Mouse (Mus musculus): ENCODE measurements around the gene Cxcl12. TPM values are rescaled to one million over a fixed set of nuclear protein-coding genes. Genes with fewer than 3 reads are reported as not detected.

Gene Cxcl12
- total and polyA plus RNA-seq, 3 experiments: 0.11 TPM; not detected in 2

- ATAC-seq (ENCODE audit: extremely low read depth, insufficient number of reproducible peaks, low FRiP score, poor library complexity, severe bottlenecking): no peak
- Histone ChIP-seq H3K4me3 (ENCODE audit: low read depth, low read length) (no peak overlapping the region), H3K4me1 (ENCODE audit: insufficient read depth, low read depth, low read length) (no peaks in the 10 kb centered on the region), H3K27me3 (ENCODE audit: insufficient read depth, low read length) (no peaks in the 10 kb centered on the region), H3K36me3 (replicated peaks) (no peaks in the 10 kb centered on the region), H3K9me3 (replicated peaks) (peaks cover 51% of the 10 kb centered on the region)
- no peak for DNase-seq (ENCODE audit: low spot score)
- no peak for TF ChIP-seq CTCF (IDR thresholded peaks at IDR 0.05; ENCODE audit: low read depth, low read length)
- no peak for TF ChIP-seq GATA1 (IDR thresholded peaks at IDR 0.05; ENCODE audit: borderline replicate concordance, low read length)
- no peak for TF ChIP-seq TAL1 (conservative IDR thresholded peaks at IDR 0.05; ENCODE audit: low read depth, low read length)
These were observed 17.0 kb downstream of the Cxcl12 start for GRCm38 (mm10) chr6:117185381-117185780.

DNA sequence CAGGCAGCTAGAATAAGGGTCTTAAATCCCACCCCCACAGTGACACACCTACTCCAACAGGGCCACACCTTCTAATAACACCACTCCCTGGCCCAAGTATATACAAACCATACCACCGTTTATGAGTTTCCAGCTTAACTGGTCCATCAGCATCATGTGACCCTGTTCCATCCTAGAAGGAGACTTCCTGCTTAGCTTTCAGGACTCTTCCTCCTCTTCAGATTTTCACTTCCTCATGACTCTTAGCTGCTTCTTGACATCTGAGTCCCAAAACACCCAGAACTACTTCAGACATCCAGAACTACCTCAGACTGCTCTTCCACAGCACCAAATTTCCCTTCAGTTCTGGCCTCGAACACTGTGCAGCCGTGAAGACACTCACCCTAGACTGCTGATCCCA lies 22.1 kb downstream of the Cxcl12 start:
- Histone ChIP-seq H3K4me3 (ENCODE audit: low read depth, low read length) (no peak overlapping the region), H3K36me3 (replicated peaks) (no peaks in the 10 kb centered on the region), H3K4me1 (ENCODE audit: insufficient read depth, low read depth, low read length) (no peaks in the 10 kb centered on the region), H3K27me3 (ENCODE audit: insufficient read depth, low read length) (no peaks in the 10 kb centered on the region), H3K9me3 (replicated peaks) (peaks cover 57% of the 10 kb centered on the region)
- DNase-seq (ENCODE audit: low spot score) (no peak), ATAC-seq (ENCODE audit: extremely low read depth, insufficient number of reproducible peaks, low FRiP score, poor library complexity, severe bottlenecking) (no peak)
- TF ChIP-seq TAL1 (conservative IDR thresholded peaks at IDR 0.05; ENCODE audit: low read depth, low read length) (no peak), GATA2 (IDR thresholded peaks at IDR 0.05; ENCODE audit: borderline replicate concordance, low read depth, low read length) (no peak), CTCF (IDR thresholded peaks at IDR 0.05; ENCODE audit: low read depth, low read length) (no peak), POLR2AphosphoS5 (IDR thresholded peaks at IDR 0.05; ENCODE audit: insufficient replicate concordance, low read depth, low read length) (no peak), GATA1 (IDR thresholded peaks at IDR 0.05; ENCODE audit: borderline replicate concordance, low read length) (no peak)

GRCm38 (mm10) chr6:117191741-117192140 lies 23.4 kb downstream of the Cxcl12 start:
- no peaks in the 10 kb centered on the region for H3K4me1 ChIP-seq (ENCODE audit: insufficient read depth, low read depth, low read length)
- peaks cover 57% of the 10 kb centered on the region for H3K9me3 ChIP-seq (replicated peaks)
- DNase-seq (ENCODE audit: low spot score) (no peak), ATAC-seq (ENCODE audit: extremely low read depth, insufficient number of reproducible peaks, low FRiP score, poor library complexity, severe bottlenecking) (no peak)
- no peaks in the 10 kb centered on the region for H3K36me3 ChIP-seq (replicated peaks)
- H3K27me3 ChIP-seq (ENCODE audit: insufficient read depth, low read length): no peaks in the 10 kb centered on the region
- TF ChIP-seq POLR2AphosphoS5 (IDR thresholded peaks at IDR 0.05; ENCODE audit: insufficient replicate concordance, low read depth, low read length) (no peak), GATA2 (IDR thresholded peaks at IDR 0.05; ENCODE audit: borderline replicate concordance, low read depth, low read length) (no peak), CTCF (IDR thresholded peaks at IDR 0.05; ENCODE audit: low read depth, low read length) (no peak)
- no peak overlapping the region for H3K4me3 ChIP-seq (ENCODE audit: low read depth, low read length)

- H3K9me3 ChIP-seq (replicated peaks): peaks cover 66% of the 10 kb centered on the region
- no peaks in the 10 kb centered on the region for H3K27me3 ChIP-seq (ENCODE audit: insufficient read depth, low read length)
- no peak overlapping the region for H3K4me3 ChIP-seq (ENCODE audit: low read depth, low read length)
- TF ChIP-seq TAL1 (conservative IDR thresholded peaks at IDR 0.05; ENCODE audit: low read depth, low read length) (no peak), CTCF (IDR thresholded peaks at IDR 0.05; ENCODE audit: low read depth, low read length) (no peak), GATA1 (IDR thresholded peaks at IDR 0.05; ENCODE audit: borderline replicate concordance, low read length) (no peak), POLR2AphosphoS5 (IDR thresholded peaks at IDR 0.05; ENCODE audit: insufficient replicate concordance, low read depth, low read length) (no peak), GATA2 (IDR thresholded peaks at IDR 0.05; ENCODE audit: borderline replicate concordance, low read depth, low read length) (no peak)
- ATAC-seq (ENCODE audit: extremely low read depth, insufficient number of reproducible peaks, low FRiP score, poor library complexity, severe bottlenecking): no peak
- H3K36me3 ChIP-seq (replicated peaks): no peaks in the 10 kb centered on the region
- no peaks in the 10 kb centered on the region for H3K4me1 ChIP-seq (ENCODE audit: insufficient read depth, low read depth, low read length)
- no peak for DNase-seq (ENCODE audit: low spot score)
These were observed 24.3 kb downstream of the Cxcl12 start for GRCm38 (mm10) chr6:117192678-117193077.

DNA sequence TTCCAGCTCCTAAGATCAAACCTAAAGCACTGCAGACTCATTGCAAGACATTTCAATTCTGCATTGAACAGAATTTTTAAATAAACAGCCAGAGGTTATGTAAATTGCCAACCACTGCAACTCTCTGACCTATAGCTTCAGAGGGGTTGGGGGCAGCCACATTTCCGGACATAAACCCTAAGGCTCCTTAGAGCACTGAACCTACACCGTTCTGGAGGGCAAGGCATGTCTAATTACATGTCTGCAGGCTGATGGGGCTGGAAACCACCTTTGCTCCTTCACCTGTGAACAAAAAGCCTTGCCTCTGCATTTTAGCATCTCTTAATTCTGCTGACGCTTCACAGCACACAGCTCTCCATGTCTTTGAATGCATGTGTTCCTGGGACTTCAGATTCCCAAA lies 26.9 kb downstream of the Cxcl12 start:
- Histone ChIP-seq H3K27me3 (ENCODE audit: insufficient read depth, low read length) (no peaks in the 10 kb centered on the region), H3K4me3 (ENCODE audit: low read depth, low read length) (no peak overlapping the region), H3K36me3 (replicated peaks) (no peaks in the 10 kb centered on the region), H3K4me1 (ENCODE audit: insufficient read depth, low read depth, low read length) (no peaks in the 10 kb centered on the region), H3K9me3 (replicated peaks) (peaks cover 72% of the 10 kb centered on the region)
- ATAC-seq (ENCODE audit: extremely low read depth, insufficient number of reproducible peaks, low FRiP score, poor library complexity, severe bottlenecking) (no peak), DNase-seq (ENCODE audit: low spot score) (no peak)
- TF ChIP-seq TAL1 (conservative IDR thresholded peaks at IDR 0.05; ENCODE audit: low read depth, low read length) (no peak), GATA2 (IDR thresholded peaks at IDR 0.05; ENCODE audit: borderline replicate concordance, low read depth, low read length) (no peak), GATA1 (IDR thresholded peaks at IDR 0.05; ENCODE audit: borderline replicate concordance, low read length) (no peak), POLR2AphosphoS5 (IDR thresholded peaks at IDR 0.05; ENCODE audit: insufficient replicate concordance, low read depth, low read length) (no peak), CTCF (IDR thresholded peaks at IDR 0.05; ENCODE audit: low read depth, low read length) (no peak)

DNA sequence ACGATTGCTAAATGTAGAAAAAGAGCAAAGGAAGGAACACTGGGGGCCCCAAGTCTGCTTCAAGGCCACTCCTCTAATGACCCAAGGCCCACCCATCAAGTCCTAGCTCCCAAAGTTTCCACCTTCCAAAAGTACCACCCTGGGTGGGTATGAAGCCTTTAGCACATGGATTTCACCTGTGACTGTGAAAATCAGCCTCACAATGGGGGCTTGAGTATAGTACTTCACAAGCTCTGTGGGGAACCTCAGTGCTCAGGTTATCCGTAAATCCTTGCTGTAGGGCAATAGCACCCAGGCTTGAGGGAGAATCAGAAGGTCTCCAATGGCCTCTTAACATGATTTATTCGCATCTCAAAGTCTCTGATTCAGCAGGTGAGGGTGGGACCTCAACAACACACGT lies 30.5 kb downstream of the Cxcl12 start:
- no peak overlapping the region for H3K4me3 ChIP-seq (ENCODE audit: low read depth, low read length)
- H3K27me3 ChIP-seq (ENCODE audit: insufficient read depth, low read length): no peaks in the 10 kb centered on the region
- DNase-seq (ENCODE audit: low spot score) (no peak), ATAC-seq (ENCODE audit: extremely low read depth, insufficient number of reproducible peaks, low FRiP score, poor library complexity, severe bottlenecking) (no peak)
- no peaks in the 10 kb centered on the region for H3K4me1 ChIP-seq (ENCODE audit: insufficient read depth, low read depth, low read length)
- H3K9me3 ChIP-seq (replicated peaks): peaks cover 72% of the 10 kb centered on the region
- TF ChIP-seq GATA2 (IDR thresholded peaks at IDR 0.05; ENCODE audit: borderline replicate concordance, low read depth, low read length) (no peak), CTCF (IDR thresholded peaks at IDR 0.05; ENCODE audit: low read depth, low read length) (no peak), POLR2AphosphoS5 (IDR thresholded peaks at IDR 0.05; ENCODE audit: insufficient replicate concordance, low read depth, low read length) (no peak), TAL1 (conservative IDR thresholded peaks at IDR 0.05; ENCODE audit: low read depth, low read length) (no peak), GATA1 (IDR thresholded peaks at IDR 0.05; ENCODE audit: borderline replicate concordance, low read length) (no peak)
- H3K36me3 ChIP-seq (replicated peaks): no peaks in the 10 kb centered on the region

GRCm38 (mm10) chr6:117199718-117200117 lies 31.4 kb downstream of the Cxcl12 start:
- Histone ChIP-seq H3K4me1 (ENCODE audit: insufficient read depth, low read depth, low read length) (no peaks in the 10 kb centered on the region), H3K36me3 (replicated peaks) (no peaks in the 10 kb centered on the region), H3K4me3 (ENCODE audit: low read depth, low read length) (no peak overlapping the region), H3K9me3 (replicated peaks) (peaks cover 73% of the 10 kb centered on the region), H3K27me3 (ENCODE audit: insufficient read depth, low read length) (no peaks in the 10 kb centered on the region)
- ATAC-seq (ENCODE audit: extremely low read depth, insufficient number of reproducible peaks, low FRiP score, poor library complexity, severe bottlenecking) (no peak), DNase-seq (ENCODE audit: low spot score) (no peak)
- TF ChIP-seq POLR2AphosphoS5 (IDR thresholded peaks at IDR 0.05; ENCODE audit: insufficient replicate concordance, low read depth, low read length): no peak
- TF ChIP-seq TAL1 (conservative IDR thresholded peaks at IDR 0.05; ENCODE audit: low read depth, low read length): no peak
- TF ChIP-seq GATA1 (IDR thresholded peaks at IDR 0.05; ENCODE audit: borderline replicate concordance, low read length): no peak
- TF ChIP-seq GATA2 (IDR thresholded peaks at IDR 0.05; ENCODE audit: borderline replicate concordance, low read depth, low read length): no peak
- TF ChIP-seq CTCF (IDR thresholded peaks at IDR 0.05; ENCODE audit: low read depth, low read length): no peak

Data from G1E (cell line).